Mouse (Mus musculus) heart, postnatal 14 days (tissue): ENCODE measurements around the gene Fstl1. TPM values are rescaled to one million over a fixed set of nuclear protein-coding genes. Genes with fewer than 3 reads are reported as not detected.
A peak's percentile ranks its signal among the peaks of the same experiment; 100 is the strongest.

Source experiments
- DNase-seq, 2 experiments: peaks; one replicate each; pipeline ENCODE4 v3.0.0; 2021 to 2022
- intact Hi-C: fragments of 180-260 bp; cut with DNase I; formaldehyde crosslinking; loops from one replicate; pipeline ENCODE4 v1.15.1; 2025
- long read RNA-seq, 2 experiments: library from polyadenylated mRNA; stranded (forward); transcript quantifications; one replicate each; pipeline ENCODE4 v2.0.0; 2021
- total RNA-seq, 2 experiments: library from RNA; stranded (reverse); gene quantifications; 2 replicates each; pipeline ENCODE4 v1.2.3; 2021

Fstl1 gene
- 100 to 1,000 TPM; 221 to 228 TPM for total RNA-seq
- long read RNA-seq, experiment 1, transcript Fstl1-201 (11 exons, 3,789 nt), result major isoform, 363 of 426 reads
- long read RNA-seq, experiment 1, partial matches to known transcripts, result 56 of 426 reads
- long read RNA-seq, experiment 1, other reads (novel, unspliced or antisense), result 7 of 426 reads
- long read RNA-seq, experiment 2, transcript Fstl1-201 (11 exons, 3,789 nt), result major isoform, 364 of 450 reads
- long read RNA-seq, experiment 2, partial matches to known transcripts, result 71 of 450 reads
- long read RNA-seq, experiment 2, other reads (novel, unspliced or antisense), result 15 of 450 reads

DNA sequence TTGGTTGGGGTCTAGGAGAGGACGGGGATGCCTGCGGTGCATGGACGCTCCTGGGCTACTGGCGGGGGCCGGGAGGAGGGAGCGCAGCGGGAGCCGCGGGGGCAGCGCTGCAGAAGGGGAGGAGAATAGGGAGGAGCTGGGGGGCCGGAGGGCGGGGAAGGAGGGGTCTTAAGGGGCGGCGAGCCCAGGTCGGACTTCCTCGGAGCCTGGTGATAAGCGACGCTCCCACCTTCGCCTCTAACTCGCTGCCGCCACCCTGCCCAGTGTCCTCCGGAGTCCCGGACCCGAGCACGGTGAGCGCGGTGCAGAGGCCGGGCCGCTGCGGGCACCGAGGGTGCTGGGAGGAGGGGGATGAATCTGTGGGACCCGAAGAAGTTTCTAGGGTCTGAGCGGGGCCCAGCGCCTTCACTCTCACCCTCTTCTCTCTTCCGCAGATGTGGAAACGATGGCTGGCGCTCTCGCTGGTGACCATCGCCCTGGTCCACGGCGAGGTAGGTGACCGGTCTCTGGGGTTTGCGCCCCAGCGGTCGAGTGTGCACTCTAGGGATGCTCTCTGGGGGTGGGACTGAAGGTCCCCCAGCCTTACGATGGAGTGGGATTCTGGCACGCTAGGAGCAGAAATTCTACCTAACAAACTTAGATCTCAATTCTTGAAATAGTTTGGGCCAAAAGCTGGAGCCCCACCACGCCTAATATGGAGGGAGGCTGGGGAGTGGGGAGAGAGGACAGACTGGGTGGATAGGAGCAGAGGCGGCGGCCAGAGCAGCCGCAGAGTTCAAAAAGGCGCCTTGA is at the start of gene Fstl1:
Fstl1 (plus strand) TSS at position 14 of the 792 bp plus-strand sequence.
- peak; percentile 68 to 72 for DNase-seq
- intact Hi-C loops, result loop anchor here (2.0 kb wide), 1 partner anchor 48 kb away; no protein-coding TSS in a partner anchor

DNA sequence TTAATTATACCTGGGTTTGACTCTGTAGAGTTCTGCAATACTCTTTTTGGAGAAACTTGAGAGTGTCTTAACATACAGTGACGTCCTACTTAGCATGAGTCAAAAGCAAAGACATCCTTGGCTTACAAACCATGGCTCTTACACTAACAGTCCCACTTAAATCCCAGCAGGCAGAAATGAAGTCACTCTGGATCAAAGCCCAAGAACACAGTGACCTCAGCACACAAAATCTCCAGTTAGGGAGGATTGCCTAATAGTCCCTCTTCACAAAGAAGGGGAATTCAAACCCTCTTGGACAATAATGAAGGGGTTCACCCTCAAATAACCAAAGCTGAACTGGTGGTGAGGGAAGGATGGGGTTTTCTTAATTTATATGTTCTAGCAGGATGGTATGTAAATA is 48.0 kb upstream of the Fstl1 start:
- peak; percentile 43 to 64 for DNase-seq
- intact Hi-C loops, result loop anchor here (2.0 kb wide), 1 partner anchor 48 kb away; the partner anchor contains the start of gene Fstl1

- no peak for DNase-seq
- intact Hi-C loops, result loop anchor here (2.0 kb wide), 1 partner anchor 47 kb away; the partner anchor contains the start of gene Fstl1
These were observed 47.1 kb upstream of the Fstl1 start for GRCm38 (mm10) chr16:37729381-37730150.

GRCm38 (mm10) chr16:37730293-37730835 is 46.3 kb upstream of the Fstl1 start:
- intact Hi-C loops, result no loop called here
- DNase-seq, result no peak

DNA sequence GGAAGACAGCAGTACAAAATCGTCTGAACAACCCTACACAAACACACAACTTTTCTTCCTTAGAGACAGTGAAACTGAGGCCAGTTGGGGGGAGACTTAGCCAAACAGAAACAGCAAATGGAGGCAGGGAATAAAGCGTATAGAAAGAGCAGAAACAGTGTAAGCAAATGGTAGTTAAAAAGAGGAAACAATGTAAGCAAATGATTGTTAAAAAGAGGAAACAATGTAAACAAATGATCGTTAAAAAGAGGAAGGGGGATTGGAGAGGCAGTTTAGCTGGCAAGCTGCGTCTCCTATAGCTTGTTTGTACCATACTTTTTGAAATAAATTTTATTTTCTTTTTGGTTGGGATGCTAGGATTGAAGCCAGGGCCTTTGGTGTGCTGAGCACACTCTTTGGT is 45.2 kb upstream of the Fstl1 start:
- intact Hi-C loops, result no loop called here
- no peak for DNase-seq

GRCm38 (mm10) chr16:37732023-37732761 is 44.5 kb upstream of the Fstl1 start:
- peak; percentile 20 to 30 for DNase-seq
- intact Hi-C loops, result no loop called here

DNA sequence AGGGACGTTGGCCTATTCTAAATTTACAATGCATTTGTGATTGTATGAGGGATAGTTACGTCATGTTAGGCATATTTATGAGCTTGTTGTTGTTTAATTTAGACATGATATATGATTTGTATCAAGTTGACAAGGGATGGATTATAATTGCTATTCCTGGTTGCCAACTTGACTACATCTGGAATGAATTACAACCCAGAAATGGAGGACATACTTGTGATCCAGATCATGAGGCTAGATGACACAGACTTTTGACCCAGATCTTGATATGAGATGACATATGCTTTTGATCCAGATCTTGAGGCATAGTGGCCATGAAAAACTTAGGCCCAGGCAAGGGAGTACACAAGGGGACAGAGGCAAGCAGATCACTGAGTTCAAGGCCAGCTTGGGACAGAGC is 36.6 kb upstream of the Fstl1 start:
- intact Hi-C loops, result no loop called here
- no peak for DNase-seq

GRCm38 (mm10) chr16:37742266-37742665 is 34.4 kb upstream of the Fstl1 start:
- DNase-seq, result no peak
- intact Hi-C loops, result no loop called here

DNA sequence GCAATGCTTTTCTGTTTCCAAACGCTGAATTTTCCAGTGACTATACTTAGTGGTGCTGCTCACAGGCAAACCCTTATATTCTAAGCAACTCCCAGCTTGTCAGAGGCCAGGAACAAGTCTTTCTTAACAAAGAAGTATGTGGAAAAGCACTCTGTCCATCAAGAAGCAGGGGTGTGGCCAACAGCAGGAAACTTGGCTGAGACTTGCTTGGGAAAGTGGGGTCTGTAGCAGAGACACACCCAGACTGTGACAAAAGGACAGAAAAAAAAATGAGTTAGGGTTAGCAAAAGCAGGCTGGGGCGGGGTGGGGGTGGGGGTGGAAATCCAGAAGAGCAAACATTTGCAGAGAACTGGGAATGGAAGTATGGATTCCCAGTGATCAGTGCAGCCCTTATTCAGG is 23.8 kb upstream of the Fstl1 start:
- peak in 1 of 2 experiments; percentile 28 for DNase-seq
- intact Hi-C loops, result no loop called here

DNA sequence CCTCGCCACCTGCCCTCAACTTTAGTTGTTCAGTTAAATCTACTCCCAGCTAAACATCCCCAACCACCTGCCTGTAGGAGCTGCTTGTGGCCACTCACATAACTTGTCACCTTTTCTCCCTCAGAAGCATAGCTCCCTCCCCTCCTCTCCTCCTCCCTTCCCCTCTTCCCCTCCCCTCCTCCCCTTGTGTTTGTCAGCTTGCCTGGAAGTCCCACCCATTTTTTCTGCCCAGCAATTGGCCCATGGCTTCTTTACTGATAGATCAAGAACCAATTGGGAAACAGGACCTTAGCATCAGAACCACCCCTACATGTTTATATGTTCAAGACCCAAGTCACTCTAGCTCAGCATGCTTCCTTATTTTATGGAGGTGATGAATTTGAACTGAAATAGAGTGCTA is 22.9 kb upstream of the Fstl1 start:
- no peak for DNase-seq
- intact Hi-C loops, result loop anchor here (2.0 kb wide), 1 partner anchor 55 kb away; no protein-coding TSS in a partner anchor

GRCm38 (mm10) chr16:37754483-37754882 is 22.2 kb upstream of the Fstl1 start:
- DNase-seq, result peak in 1 of 2 experiments; percentile 29
- intact Hi-C loops, result loop anchor here (2.0 kb wide), 1 partner anchor 54 kb away; no protein-coding TSS in a partner anchor

DNA sequence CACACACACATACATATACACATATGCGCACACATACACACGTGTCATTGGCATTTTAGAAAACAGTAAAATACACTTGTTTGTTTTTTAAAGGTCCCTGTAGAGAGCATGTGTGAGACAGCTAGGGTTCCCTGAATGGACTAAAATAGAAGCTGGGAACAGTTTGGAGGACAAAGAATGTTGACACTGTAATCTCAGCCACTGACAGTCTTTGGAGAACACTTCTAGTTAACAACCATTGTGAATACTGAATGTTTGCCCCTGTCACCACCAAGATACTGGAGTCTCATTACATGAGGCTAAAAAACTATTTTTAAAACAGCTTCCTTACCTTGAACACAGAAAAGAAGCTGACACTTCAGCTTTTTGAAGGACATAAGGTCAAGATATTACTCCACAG is 19.4 kb upstream of the Fstl1 start:
- no peak for DNase-seq
- intact Hi-C loops, result loop anchor here (5.0 kb wide), 1 partner anchor 65 kb away; no protein-coding TSS in a partner anchor

GRCm38 (mm10) chr16:37763797-37764196 is 12.9 kb upstream of the Fstl1 start:
- DNase-seq, result no peak
- intact Hi-C loops, result no loop called here

DNA sequence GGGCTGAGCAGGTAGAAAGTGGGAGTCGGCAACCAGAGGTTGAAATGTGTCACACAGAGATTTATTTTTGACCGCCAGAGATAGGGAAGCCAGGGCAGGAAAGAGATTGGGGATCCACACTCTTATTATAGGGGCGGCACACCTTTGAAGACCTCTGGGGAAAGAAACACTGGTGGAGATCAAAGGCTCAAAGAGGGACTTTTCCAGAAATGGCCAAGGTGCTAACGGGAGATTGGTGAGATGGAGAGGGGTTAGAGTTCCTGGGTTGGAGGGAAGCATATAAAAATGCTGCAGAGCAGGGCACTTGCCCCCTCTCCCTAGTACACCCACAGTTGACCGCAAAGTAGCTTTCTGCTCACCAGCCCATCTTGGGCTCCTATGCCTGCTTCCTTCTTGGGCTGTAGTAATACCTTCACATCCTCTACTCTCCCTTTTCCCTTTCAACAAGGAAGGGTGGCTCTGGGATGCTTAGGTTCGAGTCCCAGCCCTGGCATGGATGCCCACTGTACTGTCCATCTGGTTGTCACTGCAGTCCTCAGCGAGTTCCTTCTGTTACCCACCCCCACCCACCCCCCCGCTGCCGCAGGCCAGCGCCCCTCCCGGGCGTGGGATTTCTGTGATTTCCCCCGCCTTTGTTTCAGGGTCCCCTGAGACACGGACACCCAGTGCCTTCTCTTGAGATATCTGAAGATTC is 360 bp upstream of the Fstl1 start:
- intact Hi-C loops, result loop anchor here (2.0 kb wide), 1 partner anchor 48 kb away; no protein-coding TSS in a partner anchor
- no peak for DNase-seq

GRCm38 (mm10) chr16:37777796-37778475 is 1.3 kb downstream of the Fstl1 start:
- intact Hi-C loops, result loop anchor here (2.0 kb wide), 1 partner anchor 49 kb away; no protein-coding TSS in a partner anchor
- no peak for DNase-seq

DNA sequence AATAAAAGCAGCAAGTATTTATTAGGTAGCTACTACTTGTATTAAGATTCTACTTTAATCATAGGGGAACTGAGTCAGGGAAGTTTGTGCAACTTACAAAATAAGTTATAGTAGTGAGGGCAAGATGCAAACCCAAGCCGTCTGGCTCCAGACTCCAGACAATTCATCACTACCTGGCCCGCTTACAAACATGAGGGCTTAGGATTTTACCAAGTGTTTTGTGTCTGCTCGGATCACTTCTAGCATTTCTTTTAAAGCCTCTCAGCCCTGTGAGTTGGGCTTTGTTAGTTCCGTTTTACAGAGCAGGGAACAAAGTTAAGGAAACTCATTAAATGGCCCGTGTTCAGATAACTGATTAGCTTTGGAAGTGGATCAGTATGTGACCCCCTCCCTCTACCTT is 1.9 kb downstream of the Fstl1 start:
- DNase-seq, result no peak
- intact Hi-C loops, result no loop called here

DNA sequence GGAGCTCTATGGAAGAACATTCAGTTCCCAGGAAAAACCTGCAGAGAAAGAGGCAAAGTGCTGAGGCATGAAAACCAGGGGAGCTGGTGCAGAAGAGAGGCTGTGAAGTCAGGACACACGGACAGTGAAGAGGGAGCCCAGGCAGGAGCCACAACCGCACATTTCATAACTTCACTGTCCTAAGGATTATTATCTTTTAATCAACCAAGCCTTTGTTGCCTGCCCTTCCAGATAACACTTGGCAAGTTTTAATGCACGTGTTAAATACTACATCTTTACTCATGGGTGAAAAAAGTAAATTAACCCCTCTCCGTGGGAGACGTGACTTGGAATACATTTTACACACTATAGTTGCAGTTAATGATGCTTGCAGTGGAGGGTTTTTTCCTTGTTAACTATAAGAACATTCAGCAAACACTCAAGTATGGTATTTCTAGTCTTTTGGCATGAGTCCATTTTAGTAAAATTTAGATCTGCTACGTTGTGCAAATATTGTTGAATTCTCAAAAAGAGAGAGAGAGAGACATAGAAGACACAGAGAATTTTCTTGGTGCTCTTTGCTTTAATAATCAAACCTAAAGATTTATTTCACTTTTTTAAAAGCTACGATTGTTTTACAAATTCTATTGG is 3.1 kb downstream of the Fstl1 start:
- no peak for DNase-seq
- intact Hi-C loops, result no loop called here

GRCm38 (mm10) chr16:37780386-37780785 is 3.7 kb downstream of the Fstl1 start:
- DNase-seq, result no peak
- intact Hi-C loops, result no loop called here
